Mouse (Mus musculus): ENCODE data around the gene Slc3a1.

- TF ChIP-seq POLR2A (IDR thresholded peaks at IDR 0.05; ENCODE audit: insufficient read depth, low read depth, low read length) = no peak
- TF ChIP-seq CTCF (IDR thresholded peaks at IDR 0.05; ENCODE audit: insufficient read depth, low read depth, low read length) = no peak
Observed at GRCm38 (mm10) chr17:85071088-85071775, 43.1 kb downstream of the Slc3a1 start.
